Mouse (Mus musculus) liver, adult 2 months (tissue): Measurements from ENCODE around the gene Fam129a.

Source experiments
- CTCF ChIP-seq: fragments of 200-500 bp; IDR thresholded peaks from 2 replicates; pipeline ENCODE4 v1.5.1; 2011; ENCODE audit warnings: low read depth, low read length, control low read depth
- POLR2A ChIP-seq: fragments of 200-500 bp; IDR thresholded peaks from 2 replicates; pipeline ENCODE4 v1.6.1; 2011; ENCODE audit warnings: low read length, control low read depth; ENCODE audit not compliant: insufficient read depth; ENCODE audit errors: extremely low read depth

- TF ChIP-seq CTCF (no peak), POLR2A (no peak)
Measured at GRCm38 (mm10) chr1:151630251-151630628, 59.3 kb downstream of the Fam129a start.
